Mouse (Mus musculus): ENCODE measurements around the gene Olfr1015.

DNA sequence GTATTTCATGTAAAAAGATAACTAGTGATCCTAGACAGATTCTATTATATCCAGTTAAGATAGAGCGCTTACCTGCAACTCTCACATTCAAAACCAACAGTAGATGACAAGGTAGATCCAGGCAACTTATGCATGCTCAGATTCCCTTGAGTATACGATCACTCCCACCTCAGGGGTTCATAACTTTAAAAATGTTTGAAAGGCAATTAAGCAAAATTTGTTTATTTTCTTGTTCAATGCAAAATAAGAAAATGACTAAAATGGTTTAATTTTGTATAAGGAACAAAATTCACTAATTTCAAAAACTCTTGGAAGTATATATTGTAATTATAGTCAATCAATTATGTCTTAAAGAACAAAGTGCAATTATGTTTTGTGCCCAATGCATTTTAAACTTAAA lies 20.6 kb downstream of the Olfr1015 start, which contains the start of gene Olfr1016:
- no peak for TF ChIP-seq CTCF (IDR thresholded peaks at IDR 0.05; ENCODE audit: low read depth)
- TF ChIP-seq EP300 (IDR thresholded peaks at IDR 0.05; ENCODE audit: low read depth) = no peak
